Mouse (Mus musculus): ENCODE results near the gene Golgb1. TPM values are rescaled to one million over a fixed set of nuclear protein-coding genes. Genes with fewer than 3 reads are reported as not detected.
A peak's percentile ranks its signal among the peaks of the same experiment; 100 is the strongest.

Gene Golgb1
- total RNA-seq, 1 experiment from 2014 or later = 59.7 TPM

DNA sequence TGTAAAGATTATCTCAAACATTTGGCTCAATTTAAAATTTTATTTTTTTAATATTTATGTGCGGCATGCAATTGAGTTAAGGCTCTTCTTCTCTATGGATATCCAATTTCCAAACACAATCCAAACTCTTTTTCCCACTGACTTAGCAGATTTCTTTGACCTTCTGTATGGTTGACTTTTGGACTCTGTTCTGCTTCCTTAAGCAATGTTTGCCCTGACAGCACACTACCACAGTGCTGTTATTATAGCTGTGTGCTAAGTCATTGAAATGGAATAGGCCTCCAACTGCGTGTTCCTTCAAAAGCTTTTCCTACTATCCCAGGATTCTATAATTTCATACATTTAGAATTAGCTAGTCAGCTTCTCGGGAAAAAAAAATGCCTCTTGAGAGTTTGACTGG, 68.7 kb downstream of the Golgb1 start:
- DNase-seq = no peak

DNA sequence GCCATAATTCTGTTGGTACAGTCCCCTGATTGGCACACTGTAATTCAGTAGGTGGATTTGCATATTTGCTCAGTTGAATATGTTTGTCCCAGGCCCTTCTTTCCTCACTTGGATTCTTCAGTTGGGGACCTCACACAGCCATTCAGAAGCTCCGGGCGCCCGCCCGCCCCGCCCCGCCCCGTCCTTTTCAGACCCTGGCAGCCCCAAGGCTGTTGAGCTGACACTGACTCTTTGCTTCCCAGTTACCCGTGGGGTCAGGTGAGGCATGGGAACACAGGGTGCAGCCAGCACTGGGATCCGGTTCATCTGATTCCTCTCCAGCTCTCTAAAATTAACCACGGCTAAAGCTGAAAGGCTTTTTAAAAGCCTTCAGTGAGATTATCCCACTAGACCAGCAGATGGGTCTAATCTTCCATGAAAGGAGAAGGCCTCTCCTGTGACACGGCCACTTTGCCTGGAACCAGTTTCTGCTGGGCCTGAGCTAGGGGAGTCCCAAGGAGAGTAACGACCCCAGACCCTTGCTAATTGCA, 70.0 kb downstream of the Golgb1 start:
- DNase-seq = peak; percentile 37

DNA sequence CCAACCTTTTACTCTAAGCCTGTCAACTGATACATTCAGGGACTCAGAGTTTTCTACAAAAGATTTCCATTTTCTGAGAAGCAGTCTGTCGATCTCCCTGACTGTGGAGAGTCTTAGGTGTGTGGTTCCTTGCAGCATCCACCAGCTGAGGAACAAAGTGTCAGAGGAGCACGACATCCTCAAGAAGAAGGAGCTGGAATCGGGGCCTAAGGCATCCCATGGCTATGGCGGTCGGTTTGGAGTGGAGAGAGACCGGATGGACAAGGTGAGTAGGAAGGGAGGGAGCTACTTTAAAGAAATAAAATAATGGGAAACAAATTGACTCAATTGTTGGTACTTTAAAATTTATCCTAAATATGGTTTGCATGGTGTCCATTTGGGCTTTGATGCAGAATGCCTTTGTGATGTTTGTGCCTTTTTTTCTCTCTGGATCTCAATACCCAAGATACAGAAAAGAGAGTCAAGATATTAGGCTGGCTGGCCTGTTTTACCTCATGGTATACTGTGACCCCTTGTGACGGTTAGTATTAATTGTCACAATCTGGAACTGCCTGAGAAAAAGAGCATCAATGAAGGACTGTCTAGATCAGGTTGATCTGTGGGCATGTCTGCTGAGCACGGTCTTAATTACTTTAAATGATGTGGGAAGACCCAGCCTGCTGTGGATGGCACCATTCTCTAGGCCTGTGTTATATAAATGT, 71.7 kb downstream of the Golgb1 start:
- no peak for DNase-seq

DNA sequence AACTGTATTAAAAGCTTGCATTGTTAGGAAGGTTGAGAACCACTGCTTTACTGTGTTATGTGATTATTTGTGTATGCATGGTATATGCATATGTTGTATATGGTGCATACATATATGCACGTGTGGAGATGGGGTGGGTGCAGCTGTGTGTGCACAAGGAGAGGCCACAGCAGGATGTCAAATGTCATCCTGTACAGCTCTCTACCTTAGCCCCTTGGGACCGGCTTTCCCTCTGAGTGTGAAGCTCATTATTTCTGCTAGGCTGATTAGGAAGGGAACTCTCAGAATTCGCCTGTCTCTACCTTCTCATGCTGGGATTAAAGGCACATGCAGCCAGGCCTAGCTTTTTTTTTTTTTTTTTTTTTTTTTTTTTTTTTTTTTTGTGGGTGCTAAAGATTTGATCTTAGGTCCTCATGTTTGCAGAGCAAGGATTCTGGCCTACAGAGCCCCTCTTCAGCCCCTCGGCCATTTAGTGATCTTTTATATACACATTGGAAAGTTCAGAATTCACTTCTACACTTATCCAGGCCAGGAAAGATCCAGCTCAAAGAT, 72.8 kb downstream of the Golgb1 start:
- DNase-seq = no peak

DNA sequence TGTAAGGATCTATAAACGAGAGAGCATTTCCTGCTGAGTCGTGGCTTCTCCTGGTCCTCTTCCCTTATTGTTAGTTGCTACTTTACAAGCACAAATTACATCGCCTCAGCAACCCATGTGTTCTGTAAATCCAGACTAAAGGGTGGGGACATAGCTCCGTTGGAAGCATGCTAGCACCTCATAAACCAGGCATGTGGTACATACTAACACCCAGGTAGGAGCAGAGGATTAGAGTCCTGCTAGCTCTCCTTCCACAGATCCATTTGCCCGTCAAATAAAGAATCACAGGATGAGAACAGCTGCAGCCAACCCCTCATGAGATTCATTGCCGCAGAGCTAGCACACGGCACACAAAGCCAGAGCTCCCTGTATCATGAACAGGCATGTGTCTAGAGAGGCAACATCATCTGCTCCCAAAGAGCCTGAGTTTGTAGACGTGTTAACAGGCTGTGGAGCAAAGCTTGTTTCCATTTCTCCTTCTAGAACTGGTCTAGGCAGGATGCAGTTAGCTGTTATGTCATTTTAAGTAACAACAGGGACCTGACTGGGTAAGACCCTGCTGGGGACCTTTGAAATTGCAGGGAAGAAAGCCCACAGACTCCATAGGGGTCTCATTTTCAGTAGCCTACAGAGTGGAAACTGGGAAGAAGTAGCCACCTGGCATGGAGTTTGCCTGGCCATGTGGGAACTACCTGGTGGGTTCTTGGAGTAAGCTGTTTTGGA, 74.8 kb downstream of the Golgb1 start:
- DNase-seq = no peak

DNA sequence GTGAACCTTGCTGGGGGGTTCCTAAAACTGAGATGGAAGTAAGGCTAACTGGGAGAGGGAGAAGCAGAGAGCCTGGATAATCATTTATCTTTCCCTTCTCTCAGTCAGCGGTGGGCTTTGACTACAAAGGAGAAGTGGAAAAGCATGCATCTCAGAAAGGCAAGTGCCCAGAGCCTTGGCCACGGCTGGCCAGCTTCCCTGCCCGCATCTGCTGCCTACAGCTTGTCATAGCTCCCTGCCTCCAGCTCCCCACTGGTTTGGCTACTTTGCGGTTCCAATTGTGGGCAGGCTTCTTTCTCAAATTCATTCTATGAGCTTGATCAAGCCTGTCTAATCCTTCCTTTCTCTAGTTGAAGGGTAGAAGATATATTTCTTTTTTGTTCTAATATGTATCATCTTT, 76.1 kb downstream of the Golgb1 start:
- DNase-seq = no peak

DNA sequence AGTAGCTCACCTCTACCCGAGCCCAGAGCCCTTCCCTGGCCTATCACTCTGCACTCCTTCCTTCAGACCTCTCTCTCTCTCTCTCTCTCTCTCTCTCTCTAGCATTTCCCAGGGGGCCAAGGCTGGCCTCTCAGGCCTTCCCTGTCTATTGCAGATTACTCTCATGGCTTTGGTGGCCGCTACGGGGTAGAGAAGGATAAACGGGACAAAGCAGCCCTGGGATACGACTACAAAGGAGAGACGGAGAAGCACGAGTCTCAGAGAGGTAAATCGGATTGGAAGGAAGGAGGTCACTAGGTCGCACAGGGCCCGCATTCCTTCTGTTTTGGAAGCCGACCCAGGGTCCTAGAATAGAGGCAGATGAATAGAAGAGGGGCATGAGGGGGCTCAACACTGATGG, 80.2 kb downstream of the Golgb1 start:
- DNase-seq = no peak

DNA sequence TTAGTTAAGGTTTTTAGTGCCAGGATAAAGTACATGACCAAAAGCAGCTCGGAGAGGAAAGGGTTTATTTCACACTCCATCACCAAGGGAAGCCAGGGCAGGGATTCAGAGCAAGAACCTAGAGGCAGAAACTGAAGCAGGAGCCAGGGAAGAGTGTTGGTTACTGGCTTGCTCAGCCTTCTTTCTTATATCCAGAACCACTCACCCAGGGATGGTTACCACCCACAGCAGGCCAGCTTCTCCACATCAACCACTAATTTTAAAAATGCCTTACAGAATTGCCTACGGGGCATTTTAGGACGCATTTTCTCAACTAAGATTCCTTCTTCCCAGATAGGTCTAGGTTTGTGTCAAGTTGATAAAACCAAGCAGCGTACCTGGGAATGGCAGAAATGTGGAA, 88.5 kb downstream of the Golgb1 start:
- DNase-seq = no peak

DNA sequence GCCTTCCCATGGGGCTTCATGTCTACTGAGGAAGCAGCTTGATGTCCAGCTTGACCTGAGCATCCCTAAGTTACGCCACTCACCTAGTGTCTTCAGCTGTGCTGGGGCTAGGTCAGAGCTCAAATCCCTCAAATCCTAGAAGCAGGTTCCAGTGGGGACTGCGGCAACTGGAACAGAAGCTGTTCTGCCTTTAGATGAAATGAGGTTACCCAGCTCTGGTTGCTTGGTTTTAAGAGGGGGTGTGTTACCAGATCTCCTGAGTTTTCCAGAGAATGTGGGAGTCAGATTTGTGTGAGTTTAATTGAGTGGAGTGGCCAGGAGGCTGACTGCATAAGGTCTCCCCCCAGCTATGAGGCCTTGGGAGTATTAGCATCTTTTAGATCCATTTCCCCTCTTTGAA, 104.2 kb downstream of the Golgb1 start:
- DNase-seq = no peak

Other genes starting within 250 kb of the Golgb1 start
- gene Cd86, start 209.1 kb upstream of the Golgb1 start, total RNA-seq (2021) = 2.1 and 3.9 TPM in 2 replicates
- gene Ildr1, start 181.2 kb upstream of the Golgb1 start, total RNA-seq (2021) = 0.41 TPM in 1 of 2 replicates, not detected in the other
- 2.6 and 5.3 TPM in 2 replicates for gene Slc15a2, start 90.2 kb upstream of the Golgb1 start, total RNA-seq (2021)
- 15.3 and 17.5 TPM in 2 replicates for gene Iqcb1, start 46.8 kb upstream of the Golgb1 start, total RNA-seq (2021)
- gene Eaf2, start 137 bp upstream of the Golgb1 start, total RNA-seq (2021) = 2.1 and 2.4 TPM in 2 replicates
- 12.2 and 27.7 TPM in 2 replicates for gene Hcls1, start 59.8 kb downstream of the Golgb1 start, total RNA-seq (2021)
- 0.26 and 0.83 TPM in 2 replicates for gene Fbxo40, start 115.3 kb downstream of the Golgb1 start, total RNA-seq (2021)
- 1.8 and 2.1 TPM in 2 replicates for gene Polq, start 136.6 kb downstream of the Golgb1 start, total RNA-seq (2021)